Mouse (Mus musculus) Patski (cell line): ENCODE data around the gene Lman1l. TPM values are rescaled to one million over a fixed set of nuclear protein-coding genes. Genes with fewer than 3 reads are reported as not detected.

Source experiments
- ATAC-seq: fragments of 100-300 bp; one replicate; pipeline ENCODE4 v1.8.0; 2021
- CTCF ChIA-PET: fragments of 350-600 bp; sonication (Branson Sonifier 250); formaldehyde crosslinking; loops from one replicate; lab custom pipeline; 2022; ENCODE audit warnings: inconsistent platforms; lab: Charles Lee
- POLR2A ChIA-PET: fragments of 350-600 bp; sonication (Branson Sonifier 250); formaldehyde crosslinking; loops from one replicate; lab custom pipeline; 2022; ENCODE audit warnings: antibody characterized with exemption, inconsistent platforms; lab: Charles Lee
- DNase-seq: peaks from one replicate; pipeline ENCODE4 v3.0.0-alpha.2; 2011; ENCODE audit warnings: low read depth, low spot score
- H3K27me3 ChIP-seq: fragments of 371-371 bp; one replicate; pipeline ENCODE4 v1.5.1; 2021
- CTCF ChIP-seq: fragments of 100-300 bp; IDR thresholded peaks from one replicate; pipeline ENCODE4 v1.5.1; 2021
- in situ Hi-C: fragments of 300-500 bp; cut with MboI; formaldehyde crosslinking; loops from 3 replicates; pipeline ENCODE4 v1.11.1; 2018; ENCODE audit warnings: low pct_unique_long_range_greater_than_20kb, mixed read lengths
- polyA plus RNA-seq: library from polyadenylated mRNA; unstranded; gene quantifications from one replicate; pipeline ENCODE4 v1.2.3, GENCODE M21; 2021

The Lman1l gene
- polyA plus RNA-seq, 1 experiment from 2014 or later: 0.09 TPM

DNA sequence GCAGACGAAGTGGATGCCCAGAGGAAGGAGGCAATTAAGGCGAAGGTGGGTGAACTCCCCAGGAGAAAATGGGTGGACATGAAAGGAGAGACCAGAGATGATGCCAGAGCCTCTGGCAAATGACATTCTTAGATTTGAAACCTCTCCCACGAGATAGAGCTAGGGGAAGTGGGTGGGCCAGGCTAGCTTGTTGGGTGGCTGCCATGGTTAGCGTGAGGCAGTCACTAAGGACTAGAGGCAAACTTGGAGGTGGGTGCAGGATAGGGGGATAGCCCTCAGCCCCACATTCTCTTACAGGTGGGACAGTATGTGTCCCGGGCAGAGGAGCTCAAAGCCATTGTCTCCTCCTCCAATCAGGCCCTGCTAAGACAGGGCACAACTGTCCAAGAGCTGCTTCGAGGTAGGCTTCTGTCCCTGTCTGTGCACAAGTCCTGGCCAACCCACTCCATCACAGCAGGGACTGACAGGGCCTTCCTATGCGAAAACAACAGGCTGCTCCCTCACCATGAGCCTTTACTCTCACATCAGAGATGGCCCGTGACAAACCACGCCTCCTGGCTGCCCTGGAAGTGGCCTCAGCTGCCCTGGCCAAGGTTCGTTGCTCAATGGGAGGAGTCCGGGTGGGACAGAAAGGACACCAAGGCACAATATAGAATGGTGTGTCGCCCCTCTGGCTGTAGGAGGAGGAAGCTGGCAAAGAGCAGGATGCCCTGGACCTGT is 27.0 kb downstream of the Lman1l start:
- ChIA-PET CTCF (interaction anchor here (1.2 kb wide), 1 partner anchor 35 kb away, joined by 4 read pairs; no protein-coding TSS in a partner anchor), POLR2A (interaction anchor here (1.0 kb wide), 1 partner anchor 11 kb away, joined by 3 read pairs; no protein-coding TSS in a partner anchor)
- ATAC-seq: no peak
- in situ Hi-C loops: loop anchor here (5.0 kb wide), 1 partner anchor 59 kb away; the partner anchor contains the start of gene Csk
- TF ChIP-seq CTCF: no peak
- no peak for DNase-seq
- H3K27me3 ChIP-seq: no peaks in the 10 kb centered on the region

DNA sequence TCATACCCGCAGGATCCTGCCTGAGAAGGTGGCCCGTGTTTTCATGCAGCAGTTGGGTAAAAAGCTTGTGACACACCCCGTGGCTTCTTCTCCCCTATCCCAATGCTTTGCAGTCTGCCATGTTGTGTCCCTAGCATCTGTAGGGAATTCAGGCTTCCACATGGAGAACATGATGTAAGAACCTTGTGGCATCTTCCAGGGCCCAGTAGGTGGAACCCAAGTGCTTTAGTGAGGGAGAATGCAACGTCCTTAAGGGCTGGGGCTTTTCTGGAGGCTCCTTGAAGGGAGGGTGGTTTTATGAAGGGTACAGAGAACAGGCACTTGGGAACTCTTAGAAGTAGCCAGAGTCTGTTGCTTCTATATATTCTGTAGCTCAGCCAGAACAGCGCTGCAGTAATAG is 29.8 kb downstream of the Lman1l start:
- ChIA-PET CTCF (interaction anchor here (0.8 to 3.0 kb wide), 7 partner anchors 14 to 65 kb away, joined by 3 to 13 read pairs (median 4); no protein-coding TSS in a partner anchor), POLR2A (interaction anchor here (0.8 to 1.4 kb wide), 3 partner anchors 23 to 73 kb away, joined by 3 read pairs; partner anchors contain the start of gene Lman1l)
- in situ Hi-C loops: loop anchor here (5.0 kb wide), 1 partner anchor 62 kb away; the partner anchor contains the start of gene Csk
- no peaks in the 10 kb centered on the region for H3K27me3 ChIP-seq
- DNase-seq (no peak), ATAC-seq (no peak)
- TF ChIP-seq CTCF: no peak

DNA sequence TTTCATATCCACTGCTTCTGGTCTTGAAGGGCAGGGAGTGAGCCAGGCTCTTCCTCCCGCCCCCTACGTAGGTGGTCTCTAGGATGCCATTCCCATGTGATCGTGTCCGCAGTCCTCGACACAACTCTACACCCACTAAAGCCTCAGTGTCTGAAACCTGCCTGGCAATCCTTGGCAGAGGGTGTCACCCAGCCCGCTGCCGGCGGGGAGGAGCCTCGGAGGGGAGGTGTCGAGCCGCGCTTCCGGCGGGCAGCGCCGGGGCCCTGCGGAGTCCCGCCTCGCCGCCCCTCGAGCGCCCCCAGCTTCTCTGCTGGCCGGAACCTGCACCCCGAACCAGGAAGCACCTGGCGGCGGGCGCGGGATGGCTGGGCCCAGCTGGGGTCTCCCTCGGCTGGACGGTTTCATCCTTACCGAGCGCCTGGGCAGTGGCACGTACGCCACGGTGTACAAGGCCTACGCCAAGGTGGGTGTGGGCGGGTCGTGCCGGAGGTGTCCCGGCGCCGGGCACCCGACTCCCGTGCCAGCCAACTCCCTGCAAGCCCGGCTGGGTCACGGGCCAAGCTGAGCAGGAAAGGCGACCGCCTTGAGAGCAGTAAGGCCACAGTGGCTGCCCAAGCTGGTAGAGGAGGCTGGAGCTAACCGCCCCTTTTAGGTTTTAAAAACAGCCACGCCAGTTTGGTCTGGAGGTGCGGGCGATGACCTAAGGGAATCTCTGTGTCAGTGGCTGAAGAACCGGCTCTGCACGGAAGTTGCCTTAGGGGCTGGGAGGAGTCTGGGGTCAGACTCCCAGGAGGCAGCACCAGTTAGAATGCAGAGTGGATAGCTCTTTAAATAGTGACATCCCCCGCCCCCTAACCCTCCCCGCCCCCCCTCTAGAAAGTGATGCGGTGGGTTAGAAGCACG is 31.1 kb downstream of the Lman1l start, which contains the start of gene Ulk3:
Gene Ulk3, plus strand, starts transcription at position 229 of the 903 bp plus-strand sequence.
- peak; percentile 83 for ATAC-seq
- no peak for DNase-seq
- POLR2A ChIA-PET: interaction anchor here (0.7 kb wide), 1 partner anchor 37 kb away, joined by 3 read pairs; no protein-coding TSS in a partner anchor
- no peak for TF ChIP-seq CTCF
- in situ Hi-C loops: loop anchor here (5.0 kb wide), 1 partner anchor 63 kb away; the partner anchor contains the start of gene Csk
- CTCF ChIA-PET: interaction anchor here (1.8 to 3.0 kb wide), 2 partner anchors 50 to 66 kb away, joined by 6 to 13 read pairs; no protein-coding TSS in a partner anchor
- H3K27me3 ChIP-seq: no peaks in the 10 kb centered on the region

DNA sequence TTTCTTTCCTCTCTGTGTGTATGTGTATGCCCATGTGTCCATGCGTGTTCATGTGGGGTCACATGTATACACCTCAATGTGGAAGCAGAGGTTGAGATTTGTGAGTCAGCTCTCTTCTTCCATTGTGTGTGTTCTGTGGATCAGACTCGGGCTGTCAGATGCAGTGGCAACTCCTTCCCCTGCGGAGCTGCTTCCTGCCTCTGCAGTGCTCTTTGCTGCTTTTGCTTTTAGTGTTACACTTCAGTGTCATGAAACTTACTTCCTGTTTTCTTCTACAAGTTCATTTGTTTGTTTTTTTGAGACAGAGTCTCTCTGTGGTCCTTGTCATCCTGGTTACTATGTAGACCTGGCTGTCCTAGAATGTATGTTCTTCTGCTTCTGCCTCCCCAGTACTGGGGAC is 35.6 kb downstream of the Lman1l start:
- POLR2A ChIA-PET: no interaction called here
- TF ChIP-seq CTCF: no peak
- in situ Hi-C loops: no loop called here

DNA sequence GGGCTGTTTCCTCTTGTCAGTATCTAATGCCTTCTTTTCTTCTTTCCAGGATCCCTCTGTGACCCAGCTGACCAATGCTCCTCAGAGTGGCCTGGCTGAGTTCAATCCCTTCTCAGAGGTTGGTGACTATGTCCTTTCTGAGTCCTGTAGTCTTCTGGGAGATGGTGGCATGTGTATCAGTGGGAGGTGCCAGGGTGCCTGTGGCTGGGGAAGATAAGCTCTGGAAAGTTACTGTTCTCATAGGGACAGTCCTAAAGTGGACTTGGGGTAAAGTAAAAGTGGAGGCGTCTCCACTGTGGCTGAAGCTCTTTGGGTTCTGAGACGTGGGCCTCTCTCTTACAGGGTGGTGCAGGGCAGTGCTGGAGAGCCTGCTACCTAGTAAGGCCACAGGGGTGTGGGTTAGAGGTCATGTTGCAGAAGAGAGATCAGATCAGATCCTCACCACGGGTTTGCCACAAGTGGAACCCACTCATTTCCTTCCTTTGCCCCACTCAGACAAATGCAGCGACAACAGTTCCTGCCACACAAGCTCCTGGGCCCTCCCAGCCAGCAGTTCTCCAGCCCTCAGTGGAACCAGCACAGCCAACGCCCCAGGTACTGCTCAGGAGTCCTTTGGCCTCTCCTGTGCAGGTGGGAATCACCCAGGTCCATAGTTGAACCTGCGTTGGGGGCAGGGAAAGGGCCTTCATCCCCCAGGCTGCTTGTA is 43.3 kb downstream of the Lman1l start:
- ATAC-seq (no peak), DNase-seq (no peak)
- no peak for TF ChIP-seq CTCF
- in situ Hi-C loops: no loop called here
- POLR2A ChIA-PET: no interaction called here
- no peaks in the 10 kb centered on the region for H3K27me3 ChIP-seq
- CTCF ChIA-PET: interaction anchor here (1.7 kb wide), 1 partner anchor 10 kb away, joined by 3 read pairs; no protein-coding TSS in a partner anchor

More for the DNA sequence above, 35.6 kb downstream of the Lman1l start:
- CTCF ChIA-PET: interaction anchor here (0.9 kb wide), 1 partner anchor 34 kb away, joined by 3 read pairs; no protein-coding TSS in a partner anchor
- no peak for ATAC-seq
- DNase-seq: no peak
- no peaks in the 10 kb centered on the region for H3K27me3 ChIP-seq

DNA sequence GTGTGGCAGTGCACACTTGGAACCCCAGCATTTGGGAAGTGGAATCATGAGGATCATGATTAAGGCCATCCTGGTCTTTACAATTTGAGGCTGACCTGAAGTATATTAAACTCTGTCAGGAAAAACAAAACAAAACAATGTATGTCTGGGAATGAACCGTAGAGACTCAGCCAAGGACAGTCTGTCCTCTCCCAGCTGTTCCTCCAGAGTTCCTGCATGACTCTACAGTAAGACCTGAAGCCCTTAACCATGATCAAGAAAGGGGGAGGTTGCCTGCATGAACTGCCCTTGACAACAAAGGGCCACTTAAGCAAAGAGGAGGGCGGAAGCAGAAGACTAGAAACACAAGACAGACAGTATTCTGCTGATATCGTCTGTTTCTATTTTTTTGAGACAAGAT is 45.0 kb downstream of the Lman1l start:
- ChIA-PET CTCF (no interaction called here), POLR2A (interaction anchor here (0.9 kb wide), 1 partner anchor 9 kb away, joined by 4 read pairs; no protein-coding TSS in a partner anchor)
- in situ Hi-C loops: no loop called here

DNA sequence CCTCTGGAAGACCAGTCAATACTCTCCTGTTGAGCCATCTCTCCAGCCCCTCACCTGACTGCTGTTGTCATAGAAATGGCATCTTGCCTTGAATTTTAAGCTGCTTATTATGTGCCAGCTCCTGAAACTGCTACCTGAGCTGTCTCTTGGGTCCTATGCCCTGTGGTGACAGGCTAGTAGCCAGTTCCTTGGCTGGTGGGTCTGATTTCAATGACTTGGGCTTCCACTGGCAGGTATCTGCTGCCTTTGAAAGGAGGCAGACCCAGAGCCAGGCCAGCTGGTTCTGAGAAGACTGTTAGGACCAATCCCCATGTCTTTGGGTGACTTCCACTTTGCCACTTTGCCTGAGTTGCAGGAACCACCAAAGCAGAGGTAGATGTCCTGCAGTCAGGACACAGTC is 46.2 kb downstream of the Lman1l start:
- DNase-seq: no peak
- CTCF ChIA-PET: no interaction called here
- POLR2A ChIA-PET: no interaction called here
- in situ Hi-C loops: no loop called here
- ATAC-seq: no peak
- TF ChIP-seq CTCF: no peak
- no peaks in the 10 kb centered on the region for H3K27me3 ChIP-seq

More for the DNA sequence above, 45.0 kb downstream of the Lman1l start:
- ATAC-seq (no peak), DNase-seq (no peak)
- no peak for TF ChIP-seq CTCF
- no peaks in the 10 kb centered on the region for H3K27me3 ChIP-seq

DNA sequence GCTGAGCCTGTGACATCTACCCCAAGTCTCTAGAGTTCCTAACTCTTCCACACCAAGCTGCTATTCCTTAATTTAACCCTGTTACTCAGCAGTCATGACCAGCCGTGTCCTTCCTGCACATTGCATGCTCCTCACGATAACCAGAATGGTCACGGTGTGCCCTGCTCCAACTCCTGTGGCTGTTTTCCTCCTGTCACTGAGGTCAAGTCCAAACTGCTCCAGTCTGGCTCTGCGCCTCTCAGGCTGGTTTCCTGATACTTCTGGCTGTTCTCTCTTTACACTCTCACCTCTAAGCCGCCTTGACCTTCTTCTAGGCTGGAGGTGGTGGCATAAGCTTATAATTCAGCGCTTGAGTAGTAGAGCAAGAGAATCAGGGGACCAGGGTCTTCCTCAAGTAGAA is 52.1 kb downstream of the Lman1l start:
- no peak for ATAC-seq
- H3K27me3 ChIP-seq: no peaks in the 10 kb centered on the region
- no peak for TF ChIP-seq CTCF
- ChIA-PET POLR2A (no interaction called here), CTCF (no interaction called here)
- DNase-seq: no peak
- in situ Hi-C loops: no loop called here

DNA sequence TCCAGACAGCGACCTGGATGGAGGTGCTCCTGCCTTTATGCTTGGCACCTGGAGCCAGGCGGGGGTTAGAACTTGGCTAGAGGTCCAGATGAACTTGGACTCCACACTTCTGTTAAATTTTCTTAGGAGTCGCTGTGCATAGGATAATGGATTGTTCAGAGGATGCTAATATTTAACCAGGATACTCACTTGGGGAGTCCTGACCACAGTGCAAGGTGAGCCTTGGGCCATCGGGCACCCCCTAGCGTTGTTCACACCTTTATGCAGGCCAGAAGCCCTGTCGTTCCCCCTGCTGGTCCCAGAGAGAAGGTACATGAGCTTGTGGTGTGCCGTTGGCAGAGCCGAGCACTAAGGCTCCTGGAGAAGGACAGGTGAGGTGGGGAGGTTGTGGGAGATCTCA is 53.7 kb downstream of the Lman1l start:
- in situ Hi-C loops: no loop called here
- ATAC-seq: no peak

More for the DNA sequence above, 53.7 kb downstream of the Lman1l start:
- H3K27me3 ChIP-seq: no peaks in the 10 kb centered on the region
- DNase-seq: no peak
- POLR2A ChIA-PET: interaction anchor here (1.1 kb wide), 1 partner anchor 9 kb away, joined by 4 read pairs; no protein-coding TSS in a partner anchor
- peak; percentile 58 for TF ChIP-seq CTCF
- CTCF ChIA-PET: no interaction called here
